Mouse (Mus musculus) heart, adult 2 months (tissue): ENCODE measurements around the gene Tenm4. TPM values are rescaled to one million over a fixed set of nuclear protein-coding genes. Genes with fewer than 3 reads are reported as not detected.
"Not testable (repeated sequence)": the region's sequence is repeated elsewhere in the genome, so short reads cannot be mapped to it uniquely, and the experiment has no call there.

Experiments used
- DNase-seq, 2 experiments: peaks; one replicate each; pipeline ENCODE4 v3.0.0; 2021
- H3K27ac ChIP-seq: fragments of 200-600 bp; 2 replicates; pipeline ENCODE4 v1.8.1; 2022
- H3K27me3 ChIP-seq: fragments of 200-500 bp; 2 replicates; pipeline ENCODE4 v1.6.1; 2012; ENCODE audit warnings: mild to moderate bottlenecking, low read length, inconsistent platforms, mixed read lengths; ENCODE audit not compliant: control insufficient read depth, insufficient read depth
- H3K36me3 ChIP-seq: fragments of 200-500 bp; 2 replicates; pipeline ENCODE4 v1.6.1; 2012; ENCODE audit warnings: low read length, inconsistent platforms; ENCODE audit not compliant: control insufficient read depth, insufficient read depth
- H3K4me1 ChIP-seq: fragments of 200-500 bp; 2 replicates; pipeline ENCODE4 v1.6.1; 2011; ENCODE audit warnings: low read length; ENCODE audit not compliant: control insufficient read depth, insufficient read depth
- H3K4me3 ChIP-seq: fragments of 200-600 bp; 2 replicates; pipeline ENCODE4 v1.8.1; 2022
- H3K79me2 ChIP-seq: fragments of 200-500 bp; replicated peaks from 2 replicates; pipeline ENCODE4 v1.6.1; 2012; ENCODE audit warnings: mild to moderate bottlenecking, inconsistent platforms, low read length, moderate library complexity, mixed read lengths; ENCODE audit not compliant: control insufficient read depth, insufficient read depth
- H3K9ac ChIP-seq: fragments of 200-500 bp; 2 replicates; pipeline ENCODE4 v1.6.1; 2012; ENCODE audit warnings: low read depth, mild to moderate bottlenecking, control low read depth, inconsistent platforms, low read length, mixed read lengths
- CTCF ChIP-seq: fragments of 200-600 bp; IDR thresholded peaks from 2 replicates; pipeline ENCODE4 v1.8.1; 2022; ENCODE audit warnings: antibody characterized with exemption, mild to moderate bottlenecking, moderate library complexity
- EP300 ChIP-seq: fragments of 200-500 bp; IDR thresholded peaks from 2 replicates; pipeline ENCODE4 v1.6.1; 2011; ENCODE audit warnings: low read depth, low read length, control low read depth; ENCODE audit not compliant: insufficient read depth
- POLR2A ChIP-seq: fragments of 200-500 bp; IDR thresholded peaks from 2 replicates; pipeline ENCODE4 v1.6.1; 2011; ENCODE audit warnings: mild to moderate bottlenecking, low read depth, low read length, control low read depth; ENCODE audit not compliant: insufficient read depth
- WGBS: fragments of 180-500 bp; shearing (Covaris S2); methylation state at CpG from one replicate; pipeline ENCODE4 v1.1.7; 2018; 5-methylcytosine and 5-hydroxymethylcytosine counted together
- intact Hi-C: fragments of 180-260 bp; cut with DNase I; formaldehyde crosslinking; loops from one replicate; pipeline ENCODE4 v1.15.1; 2025
- polyA plus RNA-seq: library from polyadenylated mRNA; depleted of rRNA; stranded (reverse); fragments of >200 nt; gene quantifications from 2 replicates; pipeline ENCODE4 v1.2.3, GENCODE M21; 2012
- total RNA-seq, 2 experiments: library from RNA; stranded (reverse); gene quantifications; 2 replicates each; pipeline ENCODE4 v1.2.3; 2021

Gene Tenm4
- total and polyA plus RNA-seq, 3 experiments: 0.34 to 1.3 (median 0.74) TPM

DNA sequence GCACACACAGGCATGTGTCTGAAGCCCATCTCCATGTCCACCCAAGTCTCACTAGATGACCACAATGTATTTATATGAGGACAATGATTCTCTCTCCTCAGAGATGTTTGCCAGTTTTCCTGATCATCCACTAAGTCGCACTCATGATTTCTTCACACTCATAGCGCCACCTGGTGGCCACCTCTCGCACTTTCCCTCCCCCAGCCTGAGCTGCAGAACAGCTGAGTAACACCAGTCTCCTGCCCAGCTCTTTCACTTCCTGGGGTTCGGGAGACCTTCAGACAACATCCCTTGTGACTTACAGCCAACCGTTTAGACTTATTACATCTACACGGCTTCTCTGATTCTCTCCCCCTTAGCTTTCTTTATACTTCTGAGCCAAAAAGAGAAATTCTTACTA, 743.0 kb downstream of the Tenm4 start:
- no peaks in the 10 kb centered on the region for H3K27me3 ChIP-seq
- H3K9ac ChIP-seq: no peak overlapping the region
- intact Hi-C loops: loop anchor here (1.0 to 10.0 kb wide), 2 partner anchors 395 to 1429 kb away; no protein-coding TSS in a partner anchor
- no peaks in the 10 kb centered on the region for H3K36me3 ChIP-seq
- H3K79me2 ChIP-seq: no peaks in the 10 kb centered on the region
- H3K27ac ChIP-seq: no peak overlapping the region
- DNase-seq: peak; percentile 67 to 83
- WGBS: 3% methylated on average over 6 of the region's 6 CpGs
- no peaks in the 10 kb centered on the region for H3K4me1 ChIP-seq
- TF ChIP-seq POLR2A (no peak), EP300 (0 out of 2 replicates have a peak, but pooled peaks have one; percentile 28), CTCF (peak; percentile 93)
- no peak overlapping the region for H3K4me3 ChIP-seq

- intact Hi-C loops: loop anchor here (1.0 to 10.0 kb wide), 3 partner anchors 137 to 1431 kb away; no protein-coding TSS in a partner anchor
- no peaks in the 10 kb centered on the region for H3K4me1 ChIP-seq
- peak; percentile 20 to 26 for DNase-seq
- TF ChIP-seq EP300: peak; percentile 43; the same call in 1 of the 2 replicates
- no peak for TF ChIP-seq POLR2A
- peak; percentile 97 for TF ChIP-seq CTCF
- H3K27ac ChIP-seq: no peak overlapping the region
- H3K4me3 ChIP-seq: no peak overlapping the region
- no peak overlapping the region for H3K9ac ChIP-seq
- 1% methylated on average over 2 of the region's 2 CpGs for WGBS
- H3K27me3 ChIP-seq: no peaks in the 10 kb centered on the region
- H3K79me2 ChIP-seq: no peaks in the 10 kb centered on the region
- no peaks in the 10 kb centered on the region for H3K36me3 ChIP-seq
Observed at GRCm38 (mm10) chr7:96915452-96916105, 744.5 kb downstream of the Tenm4 start.

DNA sequence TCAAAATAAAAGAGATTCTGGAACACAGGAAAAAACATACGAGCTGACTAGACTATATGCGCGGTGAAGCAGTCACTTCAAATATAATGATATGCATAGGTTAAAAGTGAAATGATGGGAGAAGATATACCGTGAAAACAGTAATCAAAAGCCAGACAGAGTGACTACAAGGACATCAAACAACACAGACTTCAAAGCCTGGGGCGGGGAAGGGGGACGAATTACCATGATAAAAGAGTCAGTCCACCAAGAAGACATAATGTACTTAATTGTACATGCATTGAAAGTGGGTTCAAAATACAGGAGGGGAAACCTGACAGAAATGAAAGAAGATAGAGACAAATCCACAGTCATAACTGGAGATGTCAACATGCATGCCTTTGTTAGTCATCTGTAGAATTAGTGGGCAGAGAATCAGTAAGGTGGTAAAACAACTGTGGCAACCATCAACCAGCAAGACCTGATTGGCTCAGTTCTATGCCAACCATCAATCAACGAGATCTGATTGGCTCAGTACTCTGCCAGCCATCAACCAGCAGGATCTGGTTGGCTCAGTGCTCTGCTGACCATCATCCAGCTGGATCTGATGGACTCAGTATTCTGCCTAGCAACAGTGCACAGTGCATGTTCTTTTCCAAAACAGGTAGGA, 749.5 kb downstream of the Tenm4 start:
- WGBS: 80% methylated on average over 7 of the region's 7 CpGs
- no peak overlapping the region for H3K9ac ChIP-seq
- intact Hi-C loops: no loop called here
- no peaks in the 10 kb centered on the region for H3K36me3 ChIP-seq
- H3K79me2 ChIP-seq: no peaks in the 10 kb centered on the region
- no peaks in the 10 kb centered on the region for H3K27me3 ChIP-seq
- TF ChIP-seq EP300: no peak
- no peak for TF ChIP-seq POLR2A
- no peak for TF ChIP-seq CTCF
- H3K27ac ChIP-seq: no peak overlapping the region
- no peaks in the 10 kb centered on the region for H3K4me1 ChIP-seq
- no peak for DNase-seq
- no peak overlapping the region for H3K4me3 ChIP-seq

- no peak for TF ChIP-seq POLR2A
- no peak for TF ChIP-seq CTCF
- no peak for TF ChIP-seq EP300
- no peaks in the 10 kb centered on the region for H3K79me2 ChIP-seq
- intact Hi-C loops: no loop called here
- DNase-seq: no peak
- no peak overlapping the region for H3K4me3 ChIP-seq
- H3K27ac ChIP-seq: no peak overlapping the region
- no peak overlapping the region for H3K9ac ChIP-seq
- H3K27me3 ChIP-seq: no peaks in the 10 kb centered on the region
- no peaks in the 10 kb centered on the region for H3K4me1 ChIP-seq
- WGBS: 95% methylated on average over 2 of the region's 2 CpGs
- H3K36me3 ChIP-seq: no peaks in the 10 kb centered on the region
Observed at GRCm38 (mm10) chr7:96922927-96923326, 751.9 kb downstream of the Tenm4 start.

DNA sequence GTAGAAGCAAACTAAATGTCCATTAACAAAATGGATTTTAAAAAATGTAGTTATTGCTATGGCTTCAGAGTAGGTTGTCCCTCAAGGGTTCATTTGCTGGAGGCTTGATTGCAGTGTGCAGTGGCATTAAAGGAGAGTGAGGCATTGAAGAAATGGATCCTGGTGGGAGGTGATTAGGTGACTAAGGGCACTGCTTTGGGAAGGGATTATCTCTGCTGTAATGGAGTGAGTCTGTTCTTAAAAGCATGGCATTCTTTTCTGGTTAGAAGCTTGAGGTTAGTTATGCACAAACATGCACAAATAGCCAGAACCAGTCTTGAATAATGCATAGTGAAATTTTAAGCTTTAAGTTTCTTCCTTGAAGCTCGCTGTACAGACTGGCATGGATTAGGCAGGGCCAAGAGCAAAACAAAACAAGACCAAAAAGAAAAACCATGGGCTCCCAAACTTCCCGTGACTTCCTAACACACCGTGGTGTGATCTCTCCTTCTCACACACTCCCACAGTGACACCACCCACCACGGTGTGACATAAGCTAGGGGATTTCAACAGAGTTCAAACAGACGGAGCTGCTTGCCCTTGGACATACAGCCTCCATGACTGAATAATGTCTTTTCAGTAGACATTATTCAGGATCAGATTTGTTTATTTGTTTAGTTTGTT, 772.8 kb downstream of the Tenm4 start:
- no peaks in the 10 kb centered on the region for H3K4me1 ChIP-seq
- H3K79me2 ChIP-seq: no peaks in the 10 kb centered on the region
- no peaks in the 10 kb centered on the region for H3K36me3 ChIP-seq
- TF ChIP-seq CTCF: no peak
- no peak for TF ChIP-seq EP300
- no peak for TF ChIP-seq POLR2A
- intact Hi-C loops: no loop called here
- no peak overlapping the region for H3K27ac ChIP-seq
- H3K27me3 ChIP-seq: 0 out of 2 replicates have a peak, but pooled peaks cover 1% of the 10 kb centered on the region
- DNase-seq: no peak
- no peak overlapping the region for H3K4me3 ChIP-seq
- H3K9ac ChIP-seq: no peak overlapping the region
- 65% methylated on average over 5 of the region's 5 CpGs for WGBS

- H3K27me3 ChIP-seq, intact Hi-C loops, H3K4me3 ChIP-seq, H3K27ac ChIP-seq, H3K79me2 ChIP-seq, DNase-seq, H3K9ac ChIP-seq, H3K4me1 ChIP-seq, H3K36me3 ChIP-seq: not testable (repeated sequence)
- 85% methylated on average over 8 of the region's 8 CpGs for WGBS
Observed at GRCm38 (mm10) chr7:96946501-96946900, 775.5 kb downstream of the Tenm4 start.
